Mouse (Mus musculus) embryonic facial prominence, embryonic 15.5 days (tissue): ENCODE data around the gene Dcaf12. TPM values are rescaled to one million over a fixed set of nuclear protein-coding genes. Genes with fewer than 3 reads are reported as not detected.

Source experiments
- ATAC-seq: fragments of 200-750 bp; cut with Nextera tagmentation; 2 replicates; pipeline ENCODE4 v1.8.0; 2017; ENCODE audit warnings: low read depth, moderate TSS enrichment; ENCODE audit not compliant: insufficient number of reproducible peaks, low FRiP score, low TSS enrichment
- H3K27ac ChIP-seq: fragments of 300-500 bp; sonication (generic); replicated peaks from 2 replicates; pipeline ENCODE4 v1.5.1; 2015; ENCODE audit warnings: mild to moderate bottlenecking, inconsistent platforms
- H3K27me3 ChIP-seq: fragments of 300-500 bp; sonication (generic); 2 replicates; pipeline ENCODE4 v1.6.1; 2015; ENCODE audit warnings: inconsistent platforms
- H3K36me3 ChIP-seq: fragments of 300-500 bp; sonication (generic); 2 replicates; pipeline ENCODE4 v1.6.1; 2015; ENCODE audit warnings: mild to moderate bottlenecking, inconsistent platforms
- H3K4me1 ChIP-seq: fragments of 300-500 bp; sonication (generic); 2 replicates; pipeline ENCODE4 v1.6.1; 2015; ENCODE audit warnings: inconsistent platforms
- H3K4me2 ChIP-seq: fragments of 300-500 bp; sonication (generic); replicated peaks from 2 replicates; pipeline ENCODE4 v1.6.1; 2015; ENCODE audit warnings: mild to moderate bottlenecking, inconsistent platforms
- H3K4me3 ChIP-seq: fragments of 300-500 bp; sonication (generic); replicated peaks from 2 replicates; pipeline ENCODE4 v1.5.1; 2015; ENCODE audit warnings: mild to moderate bottlenecking, inconsistent platforms
- H3K9ac ChIP-seq: fragments of 300-500 bp; sonication (generic); 2 replicates; pipeline ENCODE4 v1.6.1; 2015; ENCODE audit warnings: inconsistent platforms
- H3K9me3 ChIP-seq: fragments of 300-500 bp; sonication (generic); replicated peaks from 2 replicates; pipeline ENCODE4 v1.6.1; 2016; ENCODE audit warnings: inconsistent platforms
- WGBS: fragments of 180-500 bp; shearing (Covaris S2); methylation state at CpG from one replicate; pipeline ENCODE4 v1.1.7; 2015; 5-methylcytosine and 5-hydroxymethylcytosine counted together
- polyA plus RNA-seq: library from polyadenylated mRNA; unstranded; fragments of >200 nt; fragmentation: Nextera tagmentation; extraction: Ambion mirVana; gene quantifications from 2 replicates; pipeline ENCODE4 v1.2.1, GENCODE M21; 2015

The Dcaf12 gene
- polyA plus RNA-seq, 1 experiment from 2014 or later, result 60.8 TPM

DNA sequence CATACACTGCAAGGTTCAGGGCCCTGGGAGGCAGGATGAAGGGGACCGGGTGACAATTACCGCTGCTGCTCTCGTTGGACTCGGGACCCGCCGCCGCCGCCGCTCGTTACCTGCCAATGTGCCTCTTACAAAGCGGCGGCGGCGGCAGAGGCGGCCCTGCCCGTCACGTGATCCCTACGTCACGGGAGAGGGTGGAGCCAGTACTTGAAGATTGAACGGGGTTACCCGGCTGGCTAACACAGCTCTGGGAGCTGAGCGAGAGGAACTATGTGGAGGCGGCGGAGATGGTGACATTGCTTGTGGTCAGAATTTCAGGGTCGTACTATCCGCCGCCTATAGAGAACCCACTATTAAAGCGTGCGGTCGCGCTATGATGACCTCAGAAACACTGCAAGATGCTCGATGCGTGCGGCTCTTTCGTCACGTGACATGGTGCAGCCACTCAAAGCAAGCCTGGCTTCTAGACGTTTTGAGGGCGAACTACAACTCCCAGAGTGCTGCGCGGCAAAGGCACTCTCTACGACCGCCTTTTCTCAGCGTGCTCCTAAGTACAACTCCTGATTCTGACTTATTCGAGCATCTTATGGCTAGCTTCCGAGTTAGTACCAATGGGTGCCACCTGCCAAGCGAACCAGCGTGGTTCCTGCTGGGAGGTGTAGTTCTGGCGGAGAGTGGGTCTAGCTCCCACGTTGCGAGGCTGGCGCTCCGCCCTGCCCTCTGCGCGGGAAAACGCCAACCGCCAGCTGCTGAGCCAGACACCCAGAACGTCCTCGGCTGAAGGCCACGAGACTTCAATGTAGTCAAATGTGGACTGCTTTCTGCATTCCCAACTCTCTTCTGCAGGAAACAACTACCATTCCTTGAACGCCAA lies 39.5 kb downstream of the Dcaf12 start, which contains the start of gene Ubap2:
Gene Ubap2, minus strand, starts transcription at position 165 of the 871 bp plus-strand sequence.
- ATAC-seq, result peak; percentile 97
- Histone ChIP-seq H3K4me3 (peak within 1 kb of the TSS; percentile 82), H3K36me3 (peaks cover 10% of the 10 kb centered on the region; the same call in 1 of the 2 replicates), H3K4me2 (peak within 1 kb of the TSS; percentile 55), H3K4me1 (peaks cover 20% of the 10 kb centered on the region), H3K27ac (peak within 1 kb of the TSS; percentile 98), H3K9ac (peak within 1 kb of the TSS; percentile 78), H3K9me3 (no peaks in the 10 kb centered on the region), H3K27me3 (no peaks in the 10 kb centered on the region)
- WGBS, result under 1% methylated on average over 60 of the region's 60 CpGs

DNA sequence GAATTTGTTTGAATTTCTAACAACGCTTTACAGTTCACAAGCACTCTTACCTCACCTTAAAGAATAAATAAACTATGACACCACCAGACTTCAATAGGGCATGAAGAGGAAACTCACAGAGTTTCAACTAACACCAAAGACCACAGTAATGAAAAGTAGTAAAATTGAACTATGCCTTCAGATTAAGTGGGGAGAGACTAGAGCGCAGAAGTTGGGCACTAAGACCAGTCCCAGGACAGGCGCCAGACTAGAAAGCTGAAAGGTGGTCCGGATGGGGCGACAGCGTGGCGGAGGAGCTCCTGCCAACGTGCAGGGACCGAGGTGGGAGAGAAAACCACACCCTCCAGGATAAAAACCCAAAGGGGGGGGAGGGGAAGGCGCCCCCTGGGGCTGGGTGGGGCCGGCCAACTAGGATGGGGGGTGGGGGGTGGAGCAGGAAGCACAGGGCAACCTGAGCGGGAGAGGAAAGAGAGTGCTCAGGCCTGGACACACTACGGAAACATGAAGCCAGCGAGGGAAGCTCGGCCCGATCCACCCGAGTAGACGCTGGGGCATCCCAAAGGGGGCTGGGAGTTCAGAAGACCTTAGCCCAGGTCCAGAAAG lies 40.2 kb downstream of the Dcaf12 start:
- H3K4me2 ChIP-seq, result peak overlapping the region; percentile 55
- no peaks in the 10 kb centered on the region for H3K9me3 ChIP-seq
- WGBS, result 0% methylated on average over 17 of the region's 18 CpGs
- H3K9ac ChIP-seq, result peak overlapping the region; percentile 78
- H3K27me3 ChIP-seq, result no peaks in the 10 kb centered on the region
- H3K4me3 ChIP-seq, result peak overlapping the region; percentile 82
- peaks cover 16% of the 10 kb centered on the region; the same call in 1 of the 2 replicates for H3K36me3 ChIP-seq
- peaks cover 20% of the 10 kb centered on the region for H3K4me1 ChIP-seq
- peak overlapping the region; percentile 98 for H3K27ac ChIP-seq
- ATAC-seq, result peak; percentile 67

DNA sequence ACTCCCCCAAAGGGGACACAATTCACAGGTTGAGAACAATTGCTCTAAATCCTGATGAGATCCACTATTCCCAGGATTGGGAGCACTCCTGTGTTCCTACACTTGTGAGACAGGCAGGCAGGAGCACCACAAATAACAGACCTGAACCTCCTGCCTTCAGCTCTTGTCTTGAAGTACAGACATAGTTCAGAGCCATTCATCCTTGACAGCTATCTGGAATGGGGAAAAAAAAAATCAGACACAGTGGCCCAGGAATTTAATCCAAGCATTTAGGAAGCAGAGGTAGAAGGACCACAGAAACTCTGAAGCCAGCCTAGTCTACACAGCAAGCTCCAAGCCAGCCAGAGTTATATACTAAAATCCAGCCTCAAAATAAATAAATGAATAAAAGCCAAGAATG lies 46.6 kb downstream of the Dcaf12 start:
- H3K4me1 ChIP-seq, result peaks cover 11% of the 10 kb centered on the region
- no peak overlapping the region for H3K27ac ChIP-seq
- no peak overlapping the region for H3K9ac ChIP-seq
- H3K36me3 ChIP-seq, result peaks cover 41% of the 10 kb centered on the region
- no peaks in the 10 kb centered on the region for H3K27me3 ChIP-seq
- no peak overlapping the region for H3K4me3 ChIP-seq
- H3K4me2 ChIP-seq, result no peak overlapping the region
- H3K9me3 ChIP-seq, result no peaks in the 10 kb centered on the region
- no peak for ATAC-seq

DNA sequence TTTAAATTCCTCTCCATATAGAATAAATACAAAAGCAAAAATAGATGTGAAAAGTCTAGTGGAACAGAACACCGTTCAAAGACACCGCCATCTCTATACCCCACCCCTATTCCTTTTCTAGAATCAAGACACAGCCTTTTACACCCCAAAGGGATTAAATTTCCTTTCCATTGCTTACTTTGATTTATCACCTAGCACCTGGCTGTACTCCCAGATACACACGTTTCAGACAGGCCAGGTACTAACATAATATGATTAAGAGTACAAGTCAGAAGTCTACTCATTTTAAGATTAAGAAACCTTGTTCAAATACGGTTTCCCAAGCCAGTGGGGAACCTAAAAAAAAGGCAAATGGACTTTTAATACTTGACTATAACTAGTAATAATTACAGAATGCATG lies 48.3 kb downstream of the Dcaf12 start:
- no peaks in the 10 kb centered on the region; the same call in 1 of the 2 replicates for H3K4me1 ChIP-seq
- no peaks in the 10 kb centered on the region for H3K27me3 ChIP-seq
- H3K4me2 ChIP-seq, result no peak overlapping the region
- H3K27ac ChIP-seq, result no peak overlapping the region
- no peak overlapping the region for H3K4me3 ChIP-seq
- no peak for ATAC-seq
- H3K9ac ChIP-seq, result no peak overlapping the region
- peaks cover 47% of the 10 kb centered on the region for H3K36me3 ChIP-seq
- no peaks in the 10 kb centered on the region for H3K9me3 ChIP-seq
- 71% methylated on average over 4 of the region's 4 CpGs for WGBS

DNA sequence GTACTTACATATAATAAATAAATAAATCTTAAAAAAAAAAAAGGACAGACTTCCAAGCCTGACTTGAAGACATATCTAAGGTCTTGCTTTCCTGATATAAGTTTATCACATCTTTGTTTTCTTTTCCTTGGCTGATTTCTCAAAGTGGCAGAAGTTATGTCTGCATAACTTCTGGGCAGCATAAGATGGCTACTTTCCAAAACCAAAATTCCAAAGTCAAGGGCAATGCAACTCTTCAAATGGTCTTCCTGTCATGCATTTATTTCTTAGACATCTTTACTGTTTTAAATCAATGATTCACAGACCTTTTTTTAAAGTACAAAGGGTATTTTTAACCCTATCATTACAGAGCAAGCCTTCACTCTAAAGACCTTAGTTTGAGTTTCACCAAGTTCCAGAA lies 54.0 kb downstream of the Dcaf12 start:
- Histone ChIP-seq H3K27me3 (no peaks in the 10 kb centered on the region), H3K36me3 (peaks cover 15% of the 10 kb centered on the region), H3K9ac (no peak overlapping the region), H3K4me1 (peaks cover 6% of the 10 kb centered on the region; the same call in 1 of the 2 replicates), H3K27ac (no peak overlapping the region), H3K4me3 (no peak overlapping the region), H3K9me3 (no peaks in the 10 kb centered on the region), H3K4me2 (no peak overlapping the region)
- no peak for ATAC-seq

DNA sequence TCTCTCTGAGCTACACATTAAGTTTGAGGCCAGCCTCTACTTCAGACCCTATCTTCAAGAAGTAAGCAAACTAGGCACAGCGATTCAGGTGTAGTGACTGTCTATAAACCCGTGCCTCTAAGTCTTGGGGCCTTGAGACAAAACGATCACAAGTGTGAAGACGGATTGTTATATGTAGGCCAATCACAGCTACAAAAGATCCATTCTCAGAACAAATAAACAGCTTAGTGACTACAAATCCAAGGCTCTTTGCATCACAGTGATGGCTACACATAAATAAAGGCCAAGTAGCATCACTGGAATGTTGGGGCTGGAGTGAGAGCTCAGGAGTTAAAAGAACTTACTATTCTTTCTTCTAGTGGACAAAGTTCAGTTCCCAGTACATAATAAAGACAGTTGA lies 55.7 kb downstream of the Dcaf12 start:
- H3K4me1 ChIP-seq, result peaks cover 6% of the 10 kb centered on the region; the same call in 1 of the 2 replicates
- no peak overlapping the region for H3K4me3 ChIP-seq
- no peak overlapping the region for H3K4me2 ChIP-seq
- no peak overlapping the region for H3K27ac ChIP-seq
- peaks cover 7% of the 10 kb centered on the region; the same call in 1 of the 2 replicates for H3K36me3 ChIP-seq
- WGBS, result 89% methylated on average over 4 of the region's 4 CpGs
- no peaks in the 10 kb centered on the region for H3K27me3 ChIP-seq
- no peak overlapping the region for H3K9ac ChIP-seq
- ATAC-seq, result no peak
- no peaks in the 10 kb centered on the region for H3K9me3 ChIP-seq

DNA sequence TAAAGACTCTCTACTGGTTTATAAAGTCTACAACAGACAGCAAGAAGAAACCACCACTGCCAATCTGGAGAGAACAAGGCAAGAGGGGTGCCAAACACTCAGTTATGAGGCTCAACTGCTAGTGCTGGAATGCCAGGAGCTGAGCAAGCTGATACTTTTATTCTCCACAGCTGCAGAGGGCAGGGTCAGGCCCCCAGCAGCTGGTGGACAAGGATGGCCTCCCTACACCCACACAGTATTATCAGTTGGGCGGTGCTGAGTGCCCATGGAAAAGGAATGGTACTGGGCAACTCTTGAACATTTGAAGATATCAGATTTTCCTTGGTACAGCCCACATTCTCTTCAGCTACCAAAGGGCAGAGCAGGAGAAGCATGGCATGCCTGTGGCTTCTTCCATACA lies 56.9 kb downstream of the Dcaf12 start:
- Histone ChIP-seq H3K4me2 (no peak overlapping the region), H3K27ac (0 out of 2 replicates have a peak overlapping the region, but pooled peaks have one; percentile 51), H3K36me3 (peaks cover 4% of the 10 kb centered on the region; the same call in 1 of the 2 replicates), H3K9ac (no peak overlapping the region), H3K27me3 (no peaks in the 10 kb centered on the region), H3K4me3 (no peak overlapping the region), H3K9me3 (no peaks in the 10 kb centered on the region), H3K4me1 (peaks cover 6% of the 10 kb centered on the region; the same call in 1 of the 2 replicates)
- peak; percentile 63; the same call in 1 of the 2 replicates for ATAC-seq
- WGBS, result 78% methylated on average over 1 of the region's 1 CpGs

DNA sequence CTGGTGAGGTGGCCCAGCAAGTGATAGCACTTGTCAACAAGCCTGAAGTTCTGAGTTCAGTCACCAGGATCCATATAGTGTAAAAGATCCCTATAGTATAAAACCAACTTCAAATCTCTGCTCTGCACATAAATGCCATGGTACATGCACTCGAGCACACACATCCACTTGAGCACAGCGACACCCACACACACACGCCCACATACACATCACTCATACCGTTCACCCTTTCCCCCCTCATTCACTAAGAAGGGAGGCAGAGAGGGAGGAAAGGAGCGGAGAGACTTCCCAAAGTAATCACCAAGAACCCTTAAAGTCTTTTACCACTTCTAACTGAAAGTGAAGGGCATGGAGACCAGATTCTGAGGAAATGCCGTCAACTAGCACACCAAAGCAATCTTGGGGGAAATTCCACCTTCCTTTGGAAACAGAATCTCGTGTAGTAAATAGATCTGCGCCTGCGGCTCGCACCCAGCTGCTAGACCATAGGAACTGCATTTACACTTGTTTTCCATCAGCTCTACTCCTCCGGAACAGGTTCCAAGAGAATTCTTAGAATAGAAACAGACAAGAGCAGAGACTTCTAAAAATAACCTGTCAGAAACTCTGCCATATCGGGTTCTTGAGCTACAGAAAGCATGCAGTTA lies 59.0 kb downstream of the Dcaf12 start:
- no peak for ATAC-seq
- Histone ChIP-seq H3K27ac (0 out of 2 replicates have a peak overlapping the region, but pooled peaks have one; percentile 22), H3K9me3 (no peaks in the 10 kb centered on the region), H3K27me3 (no peaks in the 10 kb centered on the region), H3K36me3 (peaks cover 9% of the 10 kb centered on the region), H3K4me1 (peaks cover 6% of the 10 kb centered on the region; the same call in 1 of the 2 replicates), H3K4me3 (no peak overlapping the region), H3K4me2 (no peak overlapping the region), H3K9ac (no peak overlapping the region)
- 75% methylated on average over 12 of the region's 12 CpGs for WGBS

DNA sequence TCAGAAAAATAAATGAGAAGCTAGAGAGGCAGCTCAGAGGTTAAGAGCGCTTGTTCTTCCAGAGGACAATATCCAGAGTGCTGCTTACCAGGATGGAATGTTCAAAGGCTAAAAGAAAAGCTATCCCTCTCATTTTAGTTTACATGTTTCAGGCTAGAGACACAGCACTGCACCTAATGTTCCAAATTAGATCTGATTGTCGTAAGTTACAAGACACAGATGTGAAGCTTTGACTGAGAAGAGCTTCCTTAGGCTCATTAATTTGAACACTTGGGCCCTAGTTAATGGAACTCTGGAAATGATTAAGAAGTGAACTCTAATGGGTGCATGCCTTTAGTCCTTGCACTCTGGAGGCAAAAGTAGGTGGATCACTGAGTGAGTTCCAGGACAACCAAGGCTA lies 60.9 kb downstream of the Dcaf12 start:
- no peaks in the 10 kb centered on the region for H3K9me3 ChIP-seq
- 67% methylated on average over 2 of the region's 2 CpGs for WGBS
- H3K27ac ChIP-seq, result no peak overlapping the region
- H3K4me2 ChIP-seq, result no peak overlapping the region
- no peaks in the 10 kb centered on the region for H3K27me3 ChIP-seq
- peaks cover 20% of the 10 kb centered on the region for H3K36me3 ChIP-seq
- peaks cover 6% of the 10 kb centered on the region; the same call in 1 of the 2 replicates for H3K4me1 ChIP-seq
- H3K9ac ChIP-seq, result no peak overlapping the region
- H3K4me3 ChIP-seq, result no peak overlapping the region
- ATAC-seq, result no peak

DNA sequence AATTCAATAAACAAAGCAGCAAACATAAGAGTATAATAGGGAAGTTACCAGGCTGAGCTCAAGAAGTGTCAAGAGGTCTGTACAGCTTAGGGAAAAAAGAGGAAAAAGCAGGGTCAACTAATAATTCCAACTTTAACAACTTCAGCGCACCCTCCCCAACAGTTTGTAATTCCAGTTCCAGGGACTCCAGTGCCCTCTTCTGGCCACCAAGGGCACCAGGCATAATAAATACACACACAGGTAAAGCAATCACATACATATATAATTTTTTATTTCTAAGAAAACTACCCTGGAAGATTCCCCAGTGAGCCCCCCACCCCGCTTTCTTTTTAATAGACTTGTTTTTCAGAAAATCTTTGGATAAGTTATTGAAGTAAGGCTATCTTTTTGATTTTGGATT lies 69.3 kb downstream of the Dcaf12 start:
- no peaks in the 10 kb centered on the region for H3K9me3 ChIP-seq
- no peak overlapping the region for H3K4me3 ChIP-seq
- H3K36me3 ChIP-seq, result peaks cover 49% of the 10 kb centered on the region
- ATAC-seq, result no peak
- H3K9ac ChIP-seq, result no peak overlapping the region
- H3K4me1 ChIP-seq, result no peaks in the 10 kb centered on the region
- no peaks in the 10 kb centered on the region for H3K27me3 ChIP-seq
- no peak overlapping the region for H3K27ac ChIP-seq
- no peak overlapping the region for H3K4me2 ChIP-seq
- WGBS, result 96% methylated on average over 2 of the region's 2 CpGs
